Mouse (Mus musculus) adrenal gland (tissue): Measurements from ENCODE around the gene 9530077C05Rik.

Source experiments
- intact Hi-C: fragments of 180-260 bp; cut with DNase I; formaldehyde crosslinking; loops from one replicate; pipeline ENCODE4 v1.15.1; 2025

The 9530077C05Rik gene

GRCm38 (mm10) chr9:22416187-22416586, 4.9 kb downstream of the 9530077C05Rik start:
- intact Hi-C loops, result no loop called here

- intact Hi-C loops, result no loop called here
Observed at GRCm38 (mm10) chr9:22417547-22417946, 6.2 kb downstream of the 9530077C05Rik start.

- intact Hi-C loops, result no loop called here
Observed at GRCm38 (mm10) chr9:22419877-22420276, 8.6 kb downstream of the 9530077C05Rik start.

- intact Hi-C loops, result no loop called here
Observed at GRCm38 (mm10) chr9:22420491-22420890, 9.2 kb downstream of the 9530077C05Rik start.

GRCm38 (mm10) chr9:22422559-22422958, 11.2 kb downstream of the 9530077C05Rik start:
- intact Hi-C loops, result no loop called here

GRCm38 (mm10) chr9:22423507-22423906, 12.2 kb downstream of the 9530077C05Rik start:
- intact Hi-C loops, result no loop called here

- intact Hi-C loops, result no loop called here
Observed at GRCm38 (mm10) chr9:22424196-22424595, 12.9 kb downstream of the 9530077C05Rik start.

- intact Hi-C loops, result no loop called here
Observed at GRCm38 (mm10) chr9:22424719-22425118, 13.4 kb downstream of the 9530077C05Rik start.

GRCm38 (mm10) chr9:22428028-22428665, 16.8 kb downstream of the 9530077C05Rik start:
- intact Hi-C loops, result no loop called here

- intact Hi-C loops, result no loop called here
Observed at GRCm38 (mm10) chr9:22428666-22429410, 17.5 kb downstream of the 9530077C05Rik start.

- intact Hi-C loops, result no loop called here
Observed at GRCm38 (mm10) chr9:22429533-22430241, 18.4 kb downstream of the 9530077C05Rik start.

GRCm38 (mm10) chr9:22430315-22430840, 19.1 kb downstream of the 9530077C05Rik start:
- intact Hi-C loops, result no loop called here

GRCm38 (mm10) chr9:22433221-22433620, 21.9 kb downstream of the 9530077C05Rik start:
- intact Hi-C loops, result no loop called here

GRCm38 (mm10) chr9:22434101-22434500, 22.8 kb downstream of the 9530077C05Rik start:
- intact Hi-C loops, result no loop called here

GRCm38 (mm10) chr9:22438826-22439225, 27.5 kb downstream of the 9530077C05Rik start:
- intact Hi-C loops, result no loop called here

- intact Hi-C loops, result no loop called here
Observed at GRCm38 (mm10) chr9:22443157-22443556, 31.8 kb downstream of the 9530077C05Rik start.

GRCm38 (mm10) chr9:22445123-22445522, 33.8 kb downstream of the 9530077C05Rik start:
- intact Hi-C loops, result no loop called here

GRCm38 (mm10) chr9:22447213-22447612, 35.9 kb downstream of the 9530077C05Rik start:
- intact Hi-C loops, result no loop called here

GRCm38 (mm10) chr9:22448420-22448819, 37.1 kb downstream of the 9530077C05Rik start:
- intact Hi-C loops, result no loop called here

- intact Hi-C loops, result no loop called here
Observed at GRCm38 (mm10) chr9:22449209-22449608, 37.9 kb downstream of the 9530077C05Rik start.

- intact Hi-C loops, result no loop called here
Observed at GRCm38 (mm10) chr9:22452697-22453096, 41.4 kb downstream of the 9530077C05Rik start.

GRCm38 (mm10) chr9:22453501-22453924, 42.2 kb downstream of the 9530077C05Rik start:
- intact Hi-C loops, result no loop called here
